Mouse (Mus musculus) C3H10T1/2 (cell line): ENCODE measurements around the gene Klhl1. TPM values are rescaled to one million over a fixed set of nuclear protein-coding genes. Genes with fewer than 3 reads are reported as not detected.

Experiments
- polyA plus RNA-seq, 2 experiments: library from polyadenylated mRNA; unstranded; fragments of >200 nt; fragmentation: generic; extraction: Trizol; gene quantifications; one replicate each; pipeline ENCODE4 v1.2.1; 2012; ENCODE audit warnings: missing spikeins in 2 of 2

Klhl1 gene
- under 1 TPM; 0.11 to 0.13 TPM for polyA plus RNA-seq

GRCm38 (mm10) chr14:96518954-96519682 is at the start of gene Klhl1:
Gene Klhl1 (minus strand): TSS chr14:96519102.

